Mouse (Mus musculus) testis, postnatal 14 days (tissue): ENCODE measurements at regions not wholly inside any gene's neighbourhood (a gene's known extent, or its start where the extent isn't known, plus 50 kb on each side); places are given as distances from the start of the nearest gene placed in this dataset.

Experiments
- DNase-seq: peaks from one replicate; pipeline ENCODE4 v3.0.0; 2021; ENCODE audit warnings: low spot score

GRCm38 (mm10) chr12:71624076-71624475 is 206.8 kb upstream of the Daam1 start:
- no peak for DNase-seq

GRCm38 (mm10) chr12:71624676-71625075 is 206.2 kb upstream of the Daam1 start:
- DNase-seq = no peak

GRCm38 (mm10) chr12:71625115-71625514 is 205.8 kb upstream of the Daam1 start:
- no peak for DNase-seq

GRCm38 (mm10) chr12:71626801-71627200 is 204.1 kb upstream of the Daam1 start:
- peak; percentile 55 for DNase-seq

GRCm38 (mm10) chr12:71627421-71628339 is 203.2 kb upstream of the Daam1 start:
- no peak for DNase-seq

- no peak for DNase-seq
Measured at GRCm38 (mm10) chr12:71628340-71628738, 202.5 kb upstream of the Daam1 start.

- DNase-seq = no peak
Measured at GRCm38 (mm10) chr12:71628796-71629195, 202.1 kb upstream of the Daam1 start.

GRCm38 (mm10) chr12:71630386-71630785 is 200.5 kb upstream of the Daam1 start:
- no peak for DNase-seq

GRCm38 (mm10) chr12:71636300-71636699 is 194.6 kb upstream of the Daam1 start:
- DNase-seq = no peak

GRCm38 (mm10) chr12:71637248-71637647 is 193.6 kb upstream of the Daam1 start:
- no peak for DNase-seq

GRCm38 (mm10) chr12:71638246-71638645 is 192.6 kb upstream of the Daam1 start:
- DNase-seq = no peak

- peak; percentile 31 for DNase-seq
Measured at GRCm38 (mm10) chr12:71640058-71640501, 190.8 kb upstream of the Daam1 start.

- no peak for DNase-seq
Measured at GRCm38 (mm10) chr12:71641486-71641885, 189.4 kb upstream of the Daam1 start.

GRCm38 (mm10) chr12:71642797-71643337 is 188.0 kb upstream of the Daam1 start:
- no peak for DNase-seq

- DNase-seq = no peak
Measured at GRCm38 (mm10) chr12:71651251-71651650, 179.6 kb upstream of the Daam1 start.

GRCm38 (mm10) chr12:71693346-71694038 is 137.4 kb upstream of the Daam1 start:
- no peak for DNase-seq

GRCm38 (mm10) chr12:71701753-71702152 is 129.1 kb upstream of the Daam1 start:
- DNase-seq = no peak

- no peak for DNase-seq
Measured at GRCm38 (mm10) chr12:71702181-71702580, 128.7 kb upstream of the Daam1 start.

GRCm38 (mm10) chr12:71703146-71703902 is 127.6 kb upstream of the Daam1 start:
- DNase-seq = no peak

GRCm38 (mm10) chr12:71704431-71704830 is 126.4 kb upstream of the Daam1 start:
- no peak for DNase-seq

- DNase-seq = peak; percentile 27
Measured at GRCm38 (mm10) chr12:71707727-71708369, 123.0 kb upstream of the Daam1 start.

GRCm38 (mm10) chr12:71714606-71715005 is 116.3 kb upstream of the Daam1 start:
- DNase-seq = no peak
